Mouse (Mus musculus) liver, postnatal 0 days (tissue): ENCODE measurements at regions not wholly inside any gene's neighbourhood (a gene's known extent, or its start where the extent isn't known, plus 50 kb on each side); places are given as distances from the start of the nearest gene placed in this dataset.

ENCODE experiments used
- ATAC-seq: fragments of 200-750 bp; cut with Nextera tagmentation; 2 replicates; pipeline ENCODE4 v1.8.0; 2017; ENCODE audit warnings: mild to moderate bottlenecking, moderate library complexity
- DNase-seq: peaks from one replicate; pipeline ENCODE4 v3.0.0-alpha.2; 2016
- H3K27ac ChIP-seq: fragments of 300-500 bp; sonication (generic); 2 replicates; pipeline ENCODE4 v1.5.1; 2014; ENCODE audit warnings: antibody characterized with exemption, moderate library complexity, mild to moderate bottlenecking, low read depth
- H3K27me3 ChIP-seq: fragments of 300-500 bp; sonication (generic); 2 replicates; pipeline ENCODE4 v1.6.1; 2014; ENCODE audit warnings: low read length, control low read depth, mixed read lengths; ENCODE audit not compliant: insufficient read depth
- H3K36me3 ChIP-seq: fragments of 300-500 bp; sonication (generic); replicated peaks from 2 replicates; pipeline ENCODE4 v1.6.1; 2014; ENCODE audit warnings: mild to moderate bottlenecking, control low read depth, low read length, moderate library complexity, mixed read lengths; ENCODE audit not compliant: insufficient read depth
- H3K4me1 ChIP-seq: fragments of 300-500 bp; sonication (generic); 2 replicates; pipeline ENCODE4 v1.6.1; 2014; ENCODE audit warnings: antibody characterized with exemption, mild to moderate bottlenecking, control low read depth; ENCODE audit not compliant: insufficient read depth
- H3K4me2 ChIP-seq: fragments of 300-500 bp; sonication (generic); 2 replicates; pipeline ENCODE4 v1.6.1; 2014; ENCODE audit warnings: low read depth, mild to moderate bottlenecking, low read length, moderate library complexity, mixed read lengths
- H3K4me3 ChIP-seq: fragments of 300-500 bp; sonication (generic); 2 replicates; pipeline ENCODE4 v1.5.1; 2014; ENCODE audit warnings: low read depth, low read length
- H3K9ac ChIP-seq: fragments of 300-500 bp; sonication (generic); replicated peaks from 2 replicates; pipeline ENCODE4 v1.6.1; 2014; ENCODE audit warnings: mild to moderate bottlenecking, moderate library complexity
- H3K9me3 ChIP-seq: fragments of 300-500 bp; sonication (generic); 2 replicates; pipeline ENCODE4 v1.6.1; 2016; ENCODE audit warnings: mild to moderate bottlenecking, control low read depth, low read length, mixed read lengths
- CTCF ChIP-seq: sonication (generic); IDR thresholded peaks from 2 replicates; pipeline ENCODE4 v1.5.1; 2016; ENCODE audit warnings: antibody characterized with exemption, low read depth
- EP300 ChIP-seq: IDR thresholded peaks from 2 replicates; pipeline ENCODE4 v1.6.1; 2016; ENCODE audit warnings: antibody characterized with exemption, low read depth, mild to moderate bottlenecking
- WGBS: fragments of 180-500 bp; shearing (Covaris S2); extraction: QIAGEN DNeasy Blood & Tissue Kit; methylation state at CpG from one replicate; pipeline ENCODE4 v1.1.7; 2014; ENCODE audit not compliant: insufficient replicate concordance; 5-methylcytosine and 5-hydroxymethylcytosine counted together

DNA sequence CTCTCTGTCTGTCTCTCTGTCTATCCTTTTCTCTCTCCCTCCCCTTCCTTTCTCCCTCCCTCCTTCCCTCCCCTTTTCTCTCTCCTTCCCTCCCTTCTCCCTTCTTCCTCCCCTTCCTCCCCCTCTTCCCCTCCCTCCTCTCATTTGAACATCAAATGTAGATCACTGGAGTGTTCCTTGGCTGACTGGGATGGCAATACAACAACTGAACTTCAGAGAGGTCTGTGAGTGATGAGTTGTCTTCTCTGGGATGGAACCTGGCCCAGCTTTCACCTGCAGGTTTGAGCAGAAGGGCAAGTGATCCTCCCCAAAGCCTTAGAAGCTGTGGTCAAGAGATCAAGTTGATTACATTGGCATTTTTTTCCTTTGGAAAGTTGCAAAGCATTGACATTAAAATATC, 169.4 kb upstream of the Tut7 start:
- Histone ChIP-seq H3K9ac (no peak overlapping the region), H3K27ac (no peak overlapping the region), H3K36me3 (no peaks in the 10 kb centered on the region), H3K9me3 (no peaks in the 10 kb centered on the region), H3K4me3 (no peak overlapping the region), H3K27me3 (no peaks in the 10 kb centered on the region), H3K4me2 (no peak overlapping the region), H3K4me1 (no peaks in the 10 kb centered on the region)
- DNase-seq (no peak), ATAC-seq (no peak)
- TF ChIP-seq EP300 (no peak), CTCF (no peak)

DNA sequence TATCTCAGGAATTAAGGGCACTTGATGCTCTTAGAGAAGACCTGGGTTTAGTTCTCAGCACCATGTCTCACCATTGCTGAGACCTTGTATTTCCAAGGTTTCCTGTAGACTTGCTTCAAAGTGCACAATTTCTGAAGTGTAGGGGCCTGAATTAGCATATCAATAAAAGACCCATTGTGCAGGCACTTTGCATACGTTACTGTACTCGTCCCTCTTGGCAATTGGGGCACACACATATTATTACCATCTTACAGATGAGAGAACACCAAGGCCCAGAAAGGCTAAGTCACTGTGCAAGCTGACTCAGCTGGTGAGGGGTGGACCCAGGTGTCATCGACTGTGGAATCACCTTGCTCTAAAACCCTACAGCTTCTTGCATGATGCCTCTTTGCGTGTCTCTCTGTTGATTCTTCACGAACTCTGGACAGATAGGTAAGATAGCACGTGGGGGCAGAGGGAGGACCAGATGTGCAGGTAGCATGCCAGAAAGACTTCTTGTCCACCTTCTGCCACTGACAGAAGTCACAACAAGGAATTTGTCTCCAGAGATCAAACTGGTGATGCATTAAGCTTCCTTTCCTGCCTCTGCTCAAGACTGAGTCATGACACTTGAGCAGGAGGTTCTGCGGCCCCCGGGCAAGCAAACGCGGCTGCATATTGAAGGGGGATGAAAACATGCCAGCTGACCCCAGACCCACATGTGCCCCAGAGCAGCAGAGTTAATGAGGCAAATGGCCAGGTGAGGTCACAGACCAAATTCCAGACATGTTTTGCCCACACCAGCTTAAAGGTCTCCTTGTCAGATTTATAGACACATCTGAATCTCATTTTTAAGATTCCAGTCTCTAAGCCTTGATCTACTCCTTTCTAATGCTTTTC, 167.7 kb upstream of the Tut7 start:
- DNase-seq (no peak), ATAC-seq (no peak)
- no peaks in the 10 kb centered on the region for H3K4me1 ChIP-seq
- WGBS, result 80% methylated on average over 10 of the region's 10 CpGs
- no peak overlapping the region for H3K27ac ChIP-seq
- H3K9me3 ChIP-seq, result no peaks in the 10 kb centered on the region
- H3K4me3 ChIP-seq, result no peak overlapping the region
- H3K27me3 ChIP-seq, result no peaks in the 10 kb centered on the region
- no peak overlapping the region for H3K4me2 ChIP-seq
- TF ChIP-seq EP300 (no peak), CTCF (no peak)
- no peaks in the 10 kb centered on the region for H3K36me3 ChIP-seq
- no peak overlapping the region for H3K9ac ChIP-seq

DNA sequence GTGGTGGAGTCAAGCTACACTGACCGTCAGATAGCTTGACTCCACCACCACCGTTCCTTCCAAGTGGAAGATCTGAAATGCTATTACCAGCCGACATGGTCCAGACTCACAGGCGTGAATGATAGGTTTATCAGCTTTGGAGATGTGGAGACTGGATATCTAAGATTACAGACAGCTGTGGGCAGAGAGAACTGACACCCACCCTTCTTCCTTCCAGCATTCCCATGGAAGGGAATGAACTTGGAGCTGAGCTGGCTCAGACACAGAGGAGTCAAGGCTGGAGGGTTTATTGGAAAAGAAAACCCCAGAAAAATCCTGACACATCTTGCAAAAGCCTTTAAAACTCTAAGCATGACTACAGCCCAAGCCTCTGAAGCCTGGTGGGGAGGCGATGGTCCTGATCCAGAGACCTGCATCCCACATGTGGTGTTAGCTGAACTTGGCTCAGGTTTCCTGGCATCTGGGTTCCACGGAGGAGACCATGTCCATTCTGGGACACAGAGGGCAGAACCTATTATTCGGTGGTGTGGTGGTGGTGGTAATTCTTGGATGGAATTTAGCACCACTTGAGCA, 165.5 kb upstream of the Tut7 start:
- Histone ChIP-seq H3K4me3 (no peak overlapping the region), H3K36me3 (no peaks in the 10 kb centered on the region), H3K9me3 (no peaks in the 10 kb centered on the region), H3K4me2 (no peak overlapping the region), H3K27ac (no peak overlapping the region), H3K27me3 (no peaks in the 10 kb centered on the region), H3K4me1 (no peaks in the 10 kb centered on the region), H3K9ac (no peak overlapping the region)
- no peak for DNase-seq
- no peak for ATAC-seq
- no peak for TF ChIP-seq CTCF
- TF ChIP-seq EP300, result no peak
- WGBS, result 74% methylated on average over 7 of the region's 7 CpGs

DNA sequence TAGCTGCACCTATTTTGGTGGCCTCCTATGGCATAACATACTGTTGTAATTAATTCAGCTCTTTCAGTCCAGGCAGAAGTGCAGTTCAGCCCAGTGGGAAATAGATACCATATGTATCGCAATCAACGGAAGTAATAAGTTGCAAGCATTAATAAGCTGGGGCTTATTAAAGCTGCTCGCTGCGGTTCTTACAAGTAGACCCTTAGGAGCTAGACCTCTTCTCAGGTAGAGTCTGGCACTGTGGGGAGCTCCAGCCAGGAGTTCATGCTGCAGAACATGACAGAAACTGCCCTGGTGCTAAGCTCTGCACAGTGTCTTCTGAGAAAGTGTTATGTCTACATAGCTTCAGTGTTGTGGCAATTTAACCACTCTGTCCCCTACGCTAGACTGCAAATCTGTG, 153.5 kb upstream of the Tut7 start:
- ATAC-seq (no peak), DNase-seq (no peak)
- Histone ChIP-seq H3K4me1 (no peaks in the 10 kb centered on the region), H3K4me3 (no peak overlapping the region), H3K36me3 (no peaks in the 10 kb centered on the region), H3K4me2 (no peak overlapping the region), H3K27me3 (peaks cover 11% of the 10 kb centered on the region), H3K9ac (no peak overlapping the region), H3K9me3 (no peaks in the 10 kb centered on the region), H3K27ac (no peak overlapping the region)
- TF ChIP-seq EP300 (no peak), CTCF (no peak)
- WGBS, result 85% methylated on average over 5 of the region's 5 CpGs

DNA sequence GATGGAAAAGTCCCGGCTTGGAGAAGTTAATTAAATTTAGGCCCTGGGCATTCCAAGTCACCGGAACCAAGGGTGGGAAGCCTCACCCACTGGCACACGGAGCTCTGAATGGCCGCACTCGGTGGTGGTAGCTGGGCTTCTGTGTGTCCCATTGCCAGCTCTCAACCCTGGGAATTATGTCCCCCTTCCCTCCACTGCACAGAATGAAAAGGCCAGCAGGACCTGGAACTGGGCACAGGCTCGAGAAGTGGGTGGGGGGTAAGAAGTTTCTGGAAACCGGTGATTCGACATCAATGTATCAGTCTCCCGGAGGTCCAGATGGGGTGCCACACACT, 149.1 kb upstream of the Tut7 start:
- Histone ChIP-seq H3K9ac (no peak overlapping the region), H3K27ac (no peak overlapping the region), H3K36me3 (no peaks in the 10 kb centered on the region), H3K27me3 (peaks cover 28% of the 10 kb centered on the region), H3K4me3 (no peak overlapping the region), H3K4me2 (no peak overlapping the region), H3K4me1 (no peaks in the 10 kb centered on the region), H3K9me3 (no peaks in the 10 kb centered on the region)
- no peak for TF ChIP-seq EP300
- no peak for TF ChIP-seq CTCF
- WGBS, result 65% methylated on average over 9 of the region's 9 CpGs
- ATAC-seq, result no peak
- DNase-seq, result no peak

DNA sequence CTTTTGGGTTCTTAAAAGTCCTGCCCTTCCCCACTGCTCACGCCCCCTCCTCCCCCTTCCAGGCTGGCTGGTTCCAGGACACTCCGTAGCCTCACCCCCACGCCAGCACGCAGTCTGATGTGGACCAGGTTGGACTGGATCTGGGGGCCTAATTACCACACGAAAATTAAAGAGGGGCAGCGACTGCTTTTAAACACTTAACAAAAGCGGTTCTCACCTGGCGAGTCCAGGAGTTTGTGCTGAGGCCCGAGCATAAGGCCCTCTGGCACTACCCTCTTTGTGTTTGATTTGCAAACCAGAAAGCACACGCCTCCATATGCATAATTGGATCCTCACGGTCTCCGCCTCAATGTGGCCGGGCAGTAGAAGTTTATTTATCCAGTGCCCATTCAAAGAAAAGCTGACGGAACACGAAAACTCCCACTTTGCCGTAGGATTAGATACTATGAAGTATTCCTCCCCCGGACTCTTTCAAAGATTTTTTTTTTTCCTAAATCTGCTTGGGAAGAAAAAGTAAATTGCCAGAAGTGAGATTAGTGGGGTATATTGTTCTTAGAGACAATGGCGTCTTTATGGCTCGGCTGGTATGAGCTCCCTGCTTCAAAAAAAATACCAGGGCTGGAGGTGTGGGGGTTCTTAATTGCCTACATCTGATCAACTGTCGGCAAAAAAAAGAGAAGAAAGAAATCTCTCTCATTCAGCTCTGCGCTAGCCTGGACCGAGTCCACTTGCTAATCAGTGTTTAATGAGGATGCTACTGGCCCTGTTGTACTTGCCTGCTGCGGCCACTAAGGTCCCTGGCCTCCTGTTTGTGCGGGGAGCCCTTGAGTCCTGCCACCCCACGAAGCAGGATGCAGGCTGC, 148.5 kb upstream of the Tut7 start:
- Histone ChIP-seq H3K4me3 (0 out of 2 replicates have a peak overlapping the region, but pooled peaks have one; percentile 6), H3K4me1 (no peaks in the 10 kb centered on the region), H3K27ac (no peak overlapping the region), H3K27me3 (peaks cover 28% of the 10 kb centered on the region), H3K36me3 (no peaks in the 10 kb centered on the region), H3K9ac (no peak overlapping the region), H3K4me2 (peak overlapping the region; percentile 55), H3K9me3 (no peaks in the 10 kb centered on the region)
- DNase-seq, result no peak
- ATAC-seq, result no peak
- WGBS, result 10% methylated on average over 25 of the region's 25 CpGs
- TF ChIP-seq CTCF, result no peak
- no peak for TF ChIP-seq EP300
